Mouse (Mus musculus): ENCODE data around the gene Msantd4. TPM values are rescaled to one million over a fixed set of nuclear protein-coding genes. Genes with fewer than 3 reads are reported as not detected.
A peak's percentile ranks its signal among the peaks of the same experiment; 100 is the strongest.
"Not testable (repeated sequence)": the region's sequence is repeated elsewhere in the genome, so short reads cannot be mapped to it uniquely, and the experiment has no call there.

The Msantd4 gene
- total RNA-seq (2021) = 10 to 100 TPM; 55.7 to 64.7 TPM

DNA sequence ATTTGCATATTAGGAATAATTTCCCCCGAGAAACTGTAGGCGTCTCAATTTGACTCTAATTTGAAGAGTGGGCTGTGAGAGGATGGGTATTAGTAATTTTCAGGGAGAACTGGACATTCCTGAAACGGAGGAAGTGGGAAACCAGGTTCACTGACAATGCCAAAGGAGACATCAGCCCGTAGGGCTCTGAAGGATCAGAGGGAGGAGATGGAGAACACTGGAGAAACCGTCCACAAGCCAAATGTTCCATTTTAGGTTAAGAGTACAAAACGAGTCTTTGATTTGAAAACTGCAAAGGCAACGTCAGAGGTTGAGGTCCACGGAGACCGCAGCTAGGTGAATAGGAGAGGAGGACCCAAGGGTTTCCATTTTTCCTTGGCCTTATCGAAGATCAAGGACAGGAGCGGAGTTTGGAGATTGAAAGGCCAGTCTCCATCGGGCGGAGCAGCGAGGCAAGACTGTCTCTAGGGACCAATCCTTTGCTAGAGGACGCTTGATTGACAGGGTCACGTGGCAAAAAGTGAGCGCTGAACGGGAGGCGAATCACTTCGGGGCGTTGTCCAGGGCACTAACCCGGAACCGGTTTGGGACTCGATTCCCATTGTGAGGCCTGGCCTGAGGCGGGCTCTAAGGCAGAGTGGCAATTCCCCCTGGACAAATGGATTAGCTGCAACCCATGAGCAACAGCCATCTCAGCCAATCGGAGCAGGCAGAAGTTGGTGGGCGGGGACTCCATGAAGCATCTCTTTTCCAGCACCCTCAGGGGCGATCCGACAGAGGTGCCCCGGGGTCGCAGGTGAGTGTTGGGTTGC, at the start of gene Msantd4:
TSS of gene Msantd4 (plus strand) at position 735 of the 812 bp plus-strand sequence.
- peak; percentile 97 to 99 for DNase-seq

DNA sequence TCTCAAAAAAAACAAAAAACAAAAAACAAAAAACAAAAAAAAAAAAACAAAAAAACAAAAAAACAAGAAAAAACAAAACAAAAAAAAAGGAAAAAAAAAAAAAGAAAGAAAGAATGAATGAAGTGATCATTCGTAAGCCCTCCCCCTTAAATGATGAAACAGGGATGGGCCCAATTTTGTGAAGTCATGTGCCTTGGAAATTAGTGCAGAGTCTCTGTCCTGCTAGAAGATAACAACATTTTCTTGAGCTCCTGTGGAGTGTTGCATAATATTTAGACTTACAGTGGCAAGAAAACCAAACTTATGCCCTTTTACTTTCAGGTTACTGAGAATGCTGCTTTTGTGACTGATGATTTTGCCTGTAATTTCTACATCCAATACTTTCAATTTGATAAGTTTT, 23.2 kb upstream of the Msantd4 start:
- DNase-seq = no peak

DNA sequence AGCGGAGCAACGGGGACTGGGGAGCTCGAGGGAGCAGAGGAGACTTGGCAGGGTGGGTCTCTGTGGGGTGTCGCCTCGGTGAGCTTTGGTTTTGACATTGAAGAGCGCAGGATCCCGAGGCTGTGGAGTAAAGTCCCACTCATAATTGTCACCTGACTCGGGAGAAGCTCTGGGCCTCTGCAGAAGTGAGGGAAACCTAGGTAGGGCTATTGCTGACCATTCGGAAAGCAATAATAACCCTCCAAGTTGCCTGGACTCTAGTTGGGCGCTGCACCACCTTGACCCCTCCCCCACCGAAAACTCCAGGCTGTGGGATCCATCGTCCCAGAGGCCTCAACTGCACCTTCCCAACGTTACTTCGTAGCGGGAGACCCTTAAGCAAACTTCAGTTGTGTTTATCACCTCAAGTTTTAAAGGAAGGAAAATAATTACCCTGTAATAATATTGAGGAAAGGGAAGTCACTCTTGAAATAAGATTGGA, 318 bp downstream of the Msantd4 start:
- DNase-seq = no peak

DNA sequence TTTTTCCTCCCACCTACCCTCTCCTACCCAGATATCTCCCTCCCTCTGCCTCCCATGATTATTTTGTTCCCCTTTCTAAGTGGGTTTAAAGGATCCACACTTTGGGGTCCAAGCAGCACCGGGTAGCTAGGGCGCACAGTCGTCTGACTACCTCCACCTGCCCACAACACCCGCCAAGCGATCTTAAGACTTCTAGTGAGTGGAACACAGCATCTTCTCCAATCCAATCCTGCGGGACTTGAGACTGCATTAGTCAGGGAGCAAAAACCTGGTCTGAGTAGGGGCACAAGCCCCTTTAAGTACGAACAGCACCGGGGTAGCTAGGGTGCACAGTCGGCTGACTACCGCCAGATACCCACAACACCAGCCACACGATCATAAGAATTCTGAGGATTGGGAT, 24.4 kb downstream of the Msantd4 start:
- not testable (repeated sequence) for DNase-seq

Small RNA genes lying within 50 kb of the gene (microRNA-seq; reads per million reads assigned to microRNA genes)
- 0 reads per million in 2 experiments for gene Gm23992

Other genes starting within 250 kb of the Msantd4 start
- gene Aasdhppt, start 67.1 kb upstream of the Msantd4 start, total RNA-seq (2021) = 10 to 100 TPM; 27.5 to 28.3 TPM
- 10 to 100 TPM; 11.7 to 13.2 TPM for gene Kbtbd3, start 66.7 kb upstream of the Msantd4 start, total RNA-seq (2021)

All from layer of hippocampus, postnatal 36 days (tissue).